Mouse (Mus musculus) spleen, adult 2 months (tissue): ENCODE data around the gene Anpep. TPM values are rescaled to one million over a fixed set of nuclear protein-coding genes. Genes with fewer than 3 reads are reported as not detected.

Experiments used
- DNase-seq, 2 experiments: peaks; one replicate each; pipeline versions ENCODE4 v3.0.0 to v3.0.0-alpha.2; 2012 to 2021; ENCODE audit warnings: low spot score in 2 of 2, low read depth in 1 of 2
- H3K27ac ChIP-seq: fragments of 200-500 bp; 2 replicates; pipeline ENCODE4 v1.5.1; 2012; ENCODE audit warnings: low read length, inconsistent platforms; ENCODE audit not compliant: insufficient read depth
- H3K27me3 ChIP-seq: fragments of 200-500 bp; 2 replicates; pipeline ENCODE4 v1.6.1; 2012; ENCODE audit warnings: mild to moderate bottlenecking, moderate library complexity, low read length, inconsistent platforms; ENCODE audit not compliant: control insufficient read depth, insufficient read depth
- H3K36me3 ChIP-seq: fragments of 200-500 bp; 2 replicates; pipeline ENCODE4 v1.6.1; 2012; ENCODE audit warnings: mild to moderate bottlenecking, low read length, inconsistent platforms; ENCODE audit not compliant: control insufficient read depth, insufficient read depth
- H3K4me1 ChIP-seq: fragments of 200-500 bp; 2 replicates; pipeline ENCODE4 v1.6.1; 2011; ENCODE audit warnings: inconsistent platforms; ENCODE audit not compliant: control insufficient read depth, insufficient read depth, insufficient read length
- H3K4me3 ChIP-seq: fragments of 200-500 bp; 2 replicates; pipeline ENCODE4 v1.5.1; 2011; ENCODE audit warnings: mild to moderate bottlenecking, inconsistent platforms; ENCODE audit not compliant: insufficient read depth, insufficient read length; ENCODE audit errors: extremely low read depth
- CTCF ChIP-seq: fragments of 200-500 bp; IDR thresholded peaks from 2 replicates; pipeline ENCODE4 v1.5.1; 2011; ENCODE audit warnings: mild to moderate bottlenecking, inconsistent platforms; ENCODE audit not compliant: insufficient read depth, insufficient read length, insufficient replicate concordance; ENCODE audit errors: extremely low read depth
- POLR2A ChIP-seq: fragments of 200-500 bp; IDR thresholded peaks from 2 replicates; pipeline ENCODE4 v1.6.1; 2011; ENCODE audit warnings: low read depth, low read length, inconsistent platforms
- WGBS: fragments of 180-500 bp; shearing (Covaris S2); methylation state at CpG from one replicate; pipeline ENCODE4 v1.1.7; 2018; 5-methylcytosine and 5-hydroxymethylcytosine counted together
- polyA plus RNA-seq: library from polyadenylated mRNA; depleted of rRNA; stranded (reverse); fragments of >200 nt; gene quantifications from 2 replicates; pipeline ENCODE4 v1.2.3, GENCODE M21; 2012

The Anpep gene
- polyA plus RNA-seq, 1 experiment, result 25.7 TPM

- Histone ChIP-seq H3K4me3 (no peak overlapping the region), H3K27me3 (no peaks in the 10 kb centered on the region), H3K27ac (no peak overlapping the region), H3K4me1 (no peaks in the 10 kb centered on the region), H3K36me3 (peaks cover 21% of the 10 kb centered on the region)
- 90% methylated on average over 6 of the region's 6 CpGs for WGBS
- no peak for DNase-seq
- TF ChIP-seq CTCF (no peak), POLR2A (no peak)
Measured at GRCm38 (mm10) chr7:79880033-79880432, 19.2 kb upstream of the Anpep start.

- Histone ChIP-seq H3K4me3 (no peak overlapping the region), H3K27ac (no peak overlapping the region), H3K4me1 (no peaks in the 10 kb centered on the region), H3K36me3 (peaks cover 20% of the 10 kb centered on the region), H3K27me3 (no peaks in the 10 kb centered on the region)
- 92% methylated on average over 2 of the region's 2 CpGs for WGBS
- TF ChIP-seq CTCF (no peak), POLR2A (no peak)
- no peak for DNase-seq
Measured at GRCm38 (mm10) chr7:79878455-79879025, 17.7 kb upstream of the Anpep start.

- DNase-seq, result no peak
- Histone ChIP-seq H3K4me1 (no peaks in the 10 kb centered on the region), H3K36me3 (no peaks in the 10 kb centered on the region), H3K4me3 (no peak overlapping the region), H3K27ac (no peak overlapping the region), H3K27me3 (no peaks in the 10 kb centered on the region)
- 92% methylated on average over 6 of the region's 6 CpGs for WGBS
- TF ChIP-seq POLR2A (no peak), CTCF (no peak)
Measured at GRCm38 (mm10) chr7:79873407-79873806, 12.5 kb upstream of the Anpep start.

- TF ChIP-seq CTCF, result no peak
- no peak for TF ChIP-seq POLR2A
- H3K27me3 ChIP-seq, result no peaks in the 10 kb centered on the region
- no peaks in the 10 kb centered on the region for H3K4me1 ChIP-seq
- WGBS, result 85% methylated on average over 6 of the region's 6 CpGs
- no peak overlapping the region for H3K27ac ChIP-seq
- no peaks in the 10 kb centered on the region for H3K36me3 ChIP-seq
- DNase-seq, result no peak
- H3K4me3 ChIP-seq, result no peak overlapping the region
Measured at GRCm38 (mm10) chr7:79871797-79872345, 11.0 kb upstream of the Anpep start.

- Histone ChIP-seq H3K27ac (no peak overlapping the region), H3K27me3 (no peaks in the 10 kb centered on the region), H3K4me3 (no peak overlapping the region), H3K4me1 (no peaks in the 10 kb centered on the region), H3K36me3 (no peaks in the 10 kb centered on the region)
- 53% methylated on average over 6 of the region's 6 CpGs for WGBS
- DNase-seq, result no peak
- TF ChIP-seq POLR2A, result no peak
- TF ChIP-seq CTCF, result no peak
Measured at GRCm38 (mm10) chr7:79869072-79869719, 8.3 kb upstream of the Anpep start.

GRCm38 (mm10) chr7:79868475-79868874 lies 7.6 kb upstream of the Anpep start:
- WGBS, result 83% methylated on average over 7 of the region's 7 CpGs
- Histone ChIP-seq H3K36me3 (no peaks in the 10 kb centered on the region), H3K4me1 (no peaks in the 10 kb centered on the region), H3K27me3 (no peaks in the 10 kb centered on the region), H3K27ac (no peak overlapping the region), H3K4me3 (no peak overlapping the region)
- TF ChIP-seq POLR2A (no peak), CTCF (no peak)
- DNase-seq, result no peak

- H3K4me3 ChIP-seq, result no peak overlapping the region
- WGBS, result 90% methylated on average over 13 of the region's 13 CpGs
- TF ChIP-seq POLR2A (no peak), CTCF (no peak)
- no peaks in the 10 kb centered on the region for H3K36me3 ChIP-seq
- H3K27me3 ChIP-seq, result no peaks in the 10 kb centered on the region
- no peak overlapping the region for H3K27ac ChIP-seq
- H3K4me1 ChIP-seq, result no peaks in the 10 kb centered on the region
- DNase-seq, result no peak
Measured at GRCm38 (mm10) chr7:79867861-79868260, 7.0 kb upstream of the Anpep start.
